Mouse (Mus musculus) cerebellum, adult 11-12 months (tissue): ENCODE measurements around the gene A630095N17Rik.

Experiments used
- DNase-seq: peaks from one replicate; pipeline ENCODE4 v3.0.0; 2022

Gene A630095N17Rik

DNA sequence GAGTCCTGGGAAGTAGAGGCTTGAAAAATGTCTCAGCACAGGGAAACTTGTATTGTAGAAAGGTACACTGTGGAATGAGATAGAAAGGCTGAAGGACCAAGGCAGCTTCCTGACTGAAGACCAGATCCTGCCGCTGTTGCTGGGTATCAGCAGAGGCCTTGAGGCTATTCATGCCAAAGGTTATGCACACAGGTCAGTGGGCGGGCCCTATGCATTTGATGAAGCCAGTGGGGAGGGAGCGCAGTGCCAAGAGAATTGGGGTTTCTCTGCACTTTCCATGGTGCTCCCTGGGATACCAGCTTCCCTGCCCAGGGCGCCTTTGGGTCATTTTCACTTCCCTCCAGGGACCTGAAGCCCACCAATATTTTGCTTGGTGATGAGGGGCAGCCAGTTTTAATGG is 19.4 kb downstream of the A630095N17Rik start:
- DNase-seq, result no peak

DNA sequence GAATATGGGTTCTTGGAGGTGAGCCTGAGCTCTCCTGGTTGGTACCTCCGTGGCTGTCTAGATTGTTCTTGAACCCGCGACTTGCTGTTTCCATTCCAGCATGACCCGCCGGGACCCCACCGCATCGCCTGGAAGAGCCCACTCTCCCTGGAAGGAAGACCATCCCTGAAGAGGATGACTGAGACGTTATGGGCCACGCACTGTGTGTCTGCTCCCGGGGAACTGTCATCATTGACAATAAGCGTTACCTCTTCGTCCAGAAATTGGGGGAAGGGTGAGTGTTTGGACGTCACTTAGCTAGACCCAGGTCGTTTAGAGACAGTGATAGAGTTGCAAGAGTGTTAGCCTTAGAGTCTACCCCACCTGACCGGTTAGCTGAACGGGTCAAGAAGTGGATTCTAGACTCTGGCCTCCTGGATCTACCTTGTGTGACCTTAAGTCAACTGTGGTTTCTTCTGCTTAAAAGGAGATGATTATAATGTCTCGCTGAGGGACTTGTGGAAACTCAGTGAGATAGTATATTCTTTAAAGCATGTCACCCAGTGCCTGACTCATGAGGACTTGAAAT is 20.7 kb downstream of the A630095N17Rik start:
- no peak for DNase-seq

DNA sequence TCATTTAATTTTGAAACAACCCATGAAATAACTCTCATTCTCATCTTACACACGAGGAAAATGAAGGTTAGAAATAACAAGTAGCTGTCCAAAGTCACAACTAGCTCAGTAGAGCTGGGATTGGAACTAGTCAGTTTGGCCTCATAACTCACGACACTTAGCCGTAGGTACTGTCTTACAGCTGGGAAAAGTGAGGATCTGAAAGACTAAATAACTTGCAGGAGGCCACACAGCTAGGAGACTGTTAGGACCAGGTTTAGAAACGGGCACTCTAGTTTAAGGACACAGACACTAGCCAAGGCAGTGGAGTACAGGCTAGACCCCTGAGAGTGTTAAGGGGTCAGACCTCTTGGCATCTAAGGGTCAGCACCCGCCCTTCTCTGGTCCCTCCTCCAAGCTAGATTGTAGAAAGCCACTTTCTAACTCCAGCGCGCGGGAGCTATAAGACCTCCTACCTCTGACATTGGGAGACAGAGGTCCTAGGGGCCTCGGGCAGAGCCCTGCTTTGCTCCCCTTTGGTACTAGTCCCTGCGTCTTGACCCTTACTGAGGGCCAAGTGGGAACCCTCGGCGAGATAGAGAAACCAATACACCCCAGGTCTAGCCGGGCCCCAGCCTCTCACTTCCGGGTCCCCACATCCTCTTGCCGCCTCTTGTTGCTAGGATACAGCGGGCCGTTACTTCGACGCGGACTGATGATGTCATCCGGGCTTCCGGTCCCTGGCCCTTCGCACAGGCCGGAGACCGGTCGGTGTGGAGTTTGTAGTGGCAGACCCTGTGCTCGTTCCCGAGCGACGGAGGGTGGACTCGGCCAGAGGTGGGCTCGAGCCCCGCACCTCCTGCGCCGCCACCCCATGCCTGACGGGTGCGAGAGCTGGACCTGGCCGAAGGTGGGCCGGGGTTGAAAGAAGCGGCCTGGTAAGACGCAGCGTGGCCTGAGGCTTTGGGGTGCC is 21.5 kb downstream of the A630095N17Rik start, which contains the start of the genes Glb1l and Stk16:
TSS of gene Glb1l (minus strand) at position 678 of the 952 bp plus-strand sequence.
TSS of gene Stk16 (plus strand) at position 703 of the 952 bp plus-strand sequence.
- peak; percentile 95 for DNase-seq

DNA sequence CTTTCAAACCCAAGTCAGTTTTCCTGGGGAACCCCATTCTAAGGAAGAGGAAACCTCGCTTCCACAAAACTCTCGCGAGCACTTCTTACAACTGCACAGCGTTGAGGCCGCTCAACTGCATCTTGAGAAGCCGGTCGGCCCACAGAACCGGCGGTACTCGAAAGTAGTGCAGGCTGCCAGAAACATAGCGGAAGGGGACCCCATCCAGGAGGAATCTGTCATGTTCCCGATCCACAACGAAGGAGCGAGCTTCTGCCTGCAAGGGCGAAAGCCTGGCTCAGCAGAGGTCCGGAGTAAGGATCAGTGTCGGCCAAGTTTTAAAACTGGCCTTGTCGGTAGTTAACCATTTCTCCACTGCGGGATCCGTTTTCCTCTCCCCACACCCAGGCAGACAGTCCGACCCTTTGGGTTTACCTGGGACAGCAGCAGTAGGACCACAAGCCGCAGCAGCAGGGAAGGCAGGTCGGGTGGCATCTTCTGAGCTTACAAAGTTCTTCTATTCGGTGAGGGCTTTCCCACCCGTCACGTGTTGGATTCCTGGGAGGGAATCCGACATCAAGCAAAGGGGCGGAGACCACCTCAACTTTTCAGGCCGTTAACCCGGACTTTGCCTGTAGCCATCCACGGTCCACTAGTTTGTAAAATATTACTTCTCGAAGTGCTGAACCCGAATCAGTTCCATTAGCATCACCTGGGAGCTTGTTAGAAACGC is 22.8 kb downstream of the A630095N17Rik start:
- no peak for DNase-seq

DNA sequence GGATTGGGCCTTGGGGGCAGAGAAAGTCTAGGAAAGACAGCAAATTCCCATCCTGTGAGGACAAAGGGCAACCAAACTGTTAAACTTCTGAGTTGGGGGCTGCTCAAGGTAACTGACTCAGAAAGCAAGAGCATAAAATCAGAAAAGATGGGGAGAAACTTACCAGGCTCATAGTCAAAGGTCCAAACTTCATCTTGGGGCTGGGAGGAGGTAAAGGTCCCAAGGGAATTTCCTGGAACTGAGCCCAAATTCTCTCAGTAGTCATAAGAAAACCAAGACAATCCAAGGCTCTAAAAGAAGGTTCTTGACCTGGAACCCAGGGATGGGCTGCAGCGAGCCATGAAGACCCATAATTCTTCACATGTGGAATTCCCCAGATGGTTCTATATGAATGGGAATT is 30.7 kb downstream of the A630095N17Rik start:
- no peak for DNase-seq

DNA sequence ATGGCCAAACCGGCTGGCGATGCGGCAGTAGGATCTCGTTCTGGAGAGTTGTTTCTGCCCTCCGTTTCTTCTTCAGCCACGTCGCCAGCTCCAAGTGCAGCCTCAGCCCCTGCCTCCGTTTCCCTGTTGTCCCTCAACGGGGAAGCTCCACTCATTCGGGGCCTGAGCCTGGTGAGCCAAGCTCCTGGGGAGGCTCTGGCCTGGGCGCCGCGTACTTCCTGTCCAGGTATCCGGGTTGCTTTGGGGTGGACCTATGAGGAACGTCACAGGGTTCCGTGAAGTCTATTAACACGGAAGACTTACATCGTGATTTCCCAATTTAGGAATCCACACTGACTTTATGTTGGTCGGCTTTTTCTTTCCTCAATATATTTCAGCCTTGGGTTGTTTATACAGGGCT is 39.5 kb downstream of the A630095N17Rik start:
- DNase-seq, result peak; percentile 52

DNA sequence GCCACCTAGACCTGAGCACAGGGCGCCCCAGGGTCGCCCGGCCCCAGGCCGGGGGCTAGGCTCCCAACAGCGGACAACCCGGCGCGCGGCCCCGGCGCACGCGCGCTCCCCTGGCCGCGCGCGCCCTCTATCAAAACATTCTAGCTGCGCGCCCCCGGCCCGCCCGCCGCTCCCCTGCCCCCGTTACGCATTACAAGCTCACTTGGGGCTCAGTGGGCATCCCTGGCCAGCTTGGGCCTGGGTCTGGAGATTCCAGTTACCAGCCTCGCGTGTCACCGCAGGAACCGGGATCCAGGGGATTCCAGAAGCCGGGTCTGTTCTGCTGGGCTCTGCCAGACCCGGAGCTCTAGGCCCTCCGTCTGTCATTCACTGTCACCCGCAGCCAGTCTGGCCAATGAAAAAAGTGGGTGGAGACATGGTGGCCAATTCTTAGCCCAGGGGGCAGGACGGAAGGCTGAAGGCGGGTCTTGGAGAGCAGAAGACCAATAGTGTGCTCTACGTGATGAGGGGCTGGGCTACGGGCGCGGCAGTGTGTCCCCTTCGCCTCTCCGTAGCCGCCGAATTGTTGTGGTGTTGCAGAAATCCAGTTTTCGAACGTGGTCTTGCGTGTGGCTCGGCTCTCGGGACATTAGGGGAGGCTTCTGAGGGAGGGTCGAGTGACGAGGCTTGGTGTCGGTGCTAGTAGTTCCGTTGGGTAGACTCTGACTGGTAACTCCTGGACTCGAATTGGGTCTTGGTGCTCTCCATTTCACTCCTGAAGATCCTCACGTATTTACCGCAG is 40.1 kb downstream of the A630095N17Rik start, which contains the start of the genes Ankzf1 and Atg9a:
TSS of gene Ankzf1 (plus strand) at position 530 of the 781 bp plus-strand sequence.
TSS of gene Atg9a (minus strand) at position 575 of the 781 bp plus-strand sequence.
- DNase-seq, result peak; percentile 99

DNA sequence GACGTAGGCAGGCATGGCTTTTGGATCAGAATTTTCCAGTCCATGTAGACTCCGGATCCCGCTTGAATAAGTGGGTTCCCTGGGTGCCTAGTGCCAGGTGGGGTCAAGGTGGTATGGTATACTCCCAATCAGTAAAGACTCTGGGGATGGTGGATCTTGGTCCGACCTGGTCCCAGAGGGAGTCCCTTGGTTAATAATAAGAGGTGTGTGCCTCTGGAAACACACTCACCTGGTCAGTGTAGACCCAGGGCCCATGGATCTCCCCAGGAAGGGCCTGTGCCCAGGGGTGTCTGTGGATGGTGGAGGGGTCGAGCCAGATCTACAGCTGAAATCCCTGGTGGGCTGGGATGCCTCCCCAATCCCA is 40.7 kb downstream of the A630095N17Rik start:
- DNase-seq, result no peak

DNA sequence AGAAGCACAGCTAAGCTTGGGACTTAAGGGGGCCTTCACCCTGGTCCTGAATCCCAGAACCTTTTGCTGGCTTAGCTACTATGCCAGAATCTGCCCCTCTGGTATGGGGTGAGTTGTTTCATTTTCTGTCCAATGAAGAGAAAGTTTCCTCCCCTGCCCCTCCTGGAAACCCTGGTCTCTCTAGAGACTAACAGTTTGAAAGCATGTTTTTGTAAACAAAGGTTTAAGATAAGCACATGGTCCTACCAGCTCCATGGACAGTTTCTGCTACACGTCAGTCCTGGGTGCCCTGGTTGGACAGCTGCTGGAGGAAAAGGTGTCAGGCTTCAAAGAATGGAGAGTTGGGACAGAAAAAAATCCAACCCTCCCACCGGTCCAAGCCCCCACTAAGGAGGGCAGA is 41.3 kb downstream of the A630095N17Rik start:
- no peak for DNase-seq

DNA sequence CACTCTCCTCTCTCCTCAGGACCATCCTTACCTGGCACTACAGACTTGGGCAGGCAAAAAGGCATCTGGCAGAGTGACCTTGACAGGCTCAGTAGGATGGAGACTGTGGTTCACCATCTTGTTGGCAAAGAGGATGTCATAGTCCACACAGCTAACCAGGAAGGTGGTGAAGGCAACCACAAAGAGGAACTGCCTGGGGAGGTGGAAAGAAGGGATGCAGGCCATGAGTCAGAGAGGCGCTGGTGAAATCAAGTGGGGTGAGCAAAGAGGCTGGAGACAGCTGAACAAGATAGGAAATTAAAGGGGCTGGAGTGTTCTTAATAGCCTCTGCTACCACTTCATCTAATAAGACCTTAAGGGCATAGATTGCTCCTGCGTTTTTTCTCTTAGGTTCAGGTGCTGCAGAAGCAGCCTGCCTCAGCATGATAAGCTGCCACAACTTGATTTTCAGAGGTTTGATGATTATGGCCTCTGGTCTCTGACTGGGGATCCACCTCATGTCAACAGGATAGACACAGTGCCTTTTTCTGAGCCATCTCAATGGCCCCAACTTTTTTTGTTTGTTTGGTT is 43.9 kb downstream of the A630095N17Rik start:
- no peak for DNase-seq

DNA sequence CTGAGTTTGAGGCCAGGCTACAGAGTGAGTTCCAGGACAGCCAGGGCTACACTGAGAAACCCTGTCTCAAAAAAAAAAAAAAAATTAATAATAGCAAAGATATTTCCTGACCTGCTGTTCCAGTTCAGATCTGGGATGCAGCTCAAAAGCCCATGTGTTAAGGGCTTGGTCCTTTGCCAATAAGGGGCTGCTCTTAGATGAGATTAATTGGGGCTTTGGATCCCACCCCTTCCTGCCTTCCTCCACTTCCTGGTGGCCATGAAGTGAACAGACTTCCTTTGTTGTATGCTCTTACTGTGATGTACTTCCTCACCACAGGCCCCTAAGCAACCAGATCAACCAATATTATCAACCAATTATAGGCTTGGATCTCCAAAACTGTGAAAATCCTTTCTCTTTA is 44.8 kb downstream of the A630095N17Rik start:
- DNase-seq, result no peak

DNA sequence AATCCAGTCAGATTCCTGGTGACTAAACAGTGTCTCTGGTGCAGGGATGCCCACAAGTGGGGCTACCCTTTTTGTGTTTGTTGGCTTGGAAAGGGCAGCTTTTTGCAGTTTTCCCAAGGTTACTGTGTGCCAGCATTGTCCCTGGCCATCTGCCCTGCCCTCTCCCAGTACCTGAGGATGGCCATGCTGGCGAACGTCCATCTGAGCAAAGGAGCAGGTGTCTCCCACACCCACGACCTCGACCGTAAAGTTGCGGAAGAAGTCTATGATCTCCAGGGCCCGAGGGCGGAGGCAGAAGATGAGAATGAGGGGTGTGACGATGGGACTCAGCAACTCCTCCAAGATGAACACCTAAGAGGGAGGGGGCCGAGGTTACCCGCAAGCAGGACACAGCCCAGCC is 46.4 kb downstream of the A630095N17Rik start:
- peak; percentile 51 for DNase-seq

DNA sequence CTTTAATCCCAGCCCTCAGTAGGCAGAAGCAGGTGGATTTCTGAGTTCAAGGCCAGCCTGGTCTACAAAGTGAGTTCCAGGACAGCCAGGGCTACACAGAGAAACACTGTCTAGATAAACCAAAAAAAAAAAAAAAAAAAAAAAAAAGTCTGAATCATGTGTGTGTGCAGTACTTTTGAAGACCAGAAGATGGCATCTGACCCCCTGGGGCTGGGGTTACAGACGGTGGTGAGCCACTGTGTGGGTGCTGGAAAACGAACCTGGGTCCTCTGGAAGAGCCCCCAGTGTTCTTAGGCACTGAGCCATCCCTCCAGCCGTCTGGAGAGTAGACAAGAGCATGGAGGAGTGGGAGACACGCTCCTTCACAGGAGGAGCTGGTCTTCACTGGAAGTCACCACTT is 49.7 kb downstream of the A630095N17Rik start:
- no peak for DNase-seq

DNA sequence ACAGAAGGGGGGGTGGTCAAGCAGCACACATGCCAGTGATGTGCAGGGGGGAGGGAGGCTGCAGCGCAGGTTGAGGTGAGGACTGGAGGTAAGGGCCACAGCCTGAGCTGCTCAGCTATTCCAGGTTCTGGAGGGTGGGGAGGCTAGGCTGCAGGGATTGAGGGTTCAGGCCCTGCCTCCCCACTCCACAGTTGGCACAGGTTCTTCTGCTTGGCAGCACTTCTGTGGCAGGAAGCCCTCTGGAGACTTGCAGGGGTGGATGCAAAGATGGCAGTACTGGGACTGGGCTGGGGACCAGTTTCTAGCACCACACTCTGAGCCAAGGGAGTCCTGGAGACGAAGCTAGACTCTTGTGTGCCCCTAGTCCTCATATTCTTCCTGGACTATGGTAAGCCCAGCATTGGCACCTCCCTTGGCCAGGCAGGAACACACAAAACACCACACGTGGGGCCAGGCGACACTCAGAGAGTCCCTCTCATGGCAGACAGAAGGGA is 50.5 kb downstream of the A630095N17Rik start:
- DNase-seq, result peak; percentile 52

DNA sequence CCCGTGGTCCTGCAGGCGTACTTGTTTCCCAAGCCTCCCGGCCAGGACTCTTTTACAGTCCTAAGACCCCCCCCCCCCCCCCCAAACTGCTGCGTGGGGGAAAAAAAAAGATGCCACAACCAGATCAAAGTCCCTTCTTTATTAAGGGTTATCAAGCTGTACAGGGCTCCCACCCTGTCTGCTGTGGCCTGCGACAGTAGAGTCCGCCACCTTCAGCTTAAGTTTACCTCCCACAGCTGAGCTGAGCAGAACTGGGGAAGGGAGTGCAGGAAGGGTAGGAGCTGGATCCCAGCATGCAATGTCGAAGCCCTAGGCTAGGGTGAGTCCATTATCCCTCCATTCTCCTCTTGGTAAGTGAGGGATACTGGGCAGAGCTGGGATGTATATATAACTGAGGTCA is 51.2 kb downstream of the A630095N17Rik start:
- DNase-seq, result no peak

DNA sequence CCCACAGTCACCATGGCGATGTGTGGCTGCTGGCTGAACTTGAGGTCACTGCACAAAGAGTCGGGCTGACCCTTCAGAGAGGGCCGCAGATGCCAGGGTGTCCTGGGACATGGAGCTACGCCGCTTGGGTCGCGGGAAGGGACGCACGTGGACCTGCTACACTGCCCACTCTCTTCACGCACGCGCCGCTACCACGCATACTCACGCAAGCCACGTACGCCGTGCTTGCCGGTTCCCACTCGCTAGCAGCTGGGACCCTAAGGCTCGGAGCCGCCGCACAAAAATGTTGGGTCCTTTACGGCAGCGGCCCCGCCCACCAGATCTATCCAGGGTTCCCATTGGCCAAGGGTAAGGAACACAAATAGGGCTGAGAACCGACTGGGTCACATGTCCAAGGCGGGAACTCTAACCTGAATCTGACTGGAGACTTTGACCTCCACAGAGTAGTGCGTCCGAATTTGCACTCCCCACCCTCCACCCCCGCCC is 51.8 kb downstream of the A630095N17Rik start, which contains the start of gene Abcb6:
TSS of gene Abcb6 (minus strand) at position 288 of the 486 bp plus-strand sequence.
- DNase-seq, result peak; percentile 89

DNA sequence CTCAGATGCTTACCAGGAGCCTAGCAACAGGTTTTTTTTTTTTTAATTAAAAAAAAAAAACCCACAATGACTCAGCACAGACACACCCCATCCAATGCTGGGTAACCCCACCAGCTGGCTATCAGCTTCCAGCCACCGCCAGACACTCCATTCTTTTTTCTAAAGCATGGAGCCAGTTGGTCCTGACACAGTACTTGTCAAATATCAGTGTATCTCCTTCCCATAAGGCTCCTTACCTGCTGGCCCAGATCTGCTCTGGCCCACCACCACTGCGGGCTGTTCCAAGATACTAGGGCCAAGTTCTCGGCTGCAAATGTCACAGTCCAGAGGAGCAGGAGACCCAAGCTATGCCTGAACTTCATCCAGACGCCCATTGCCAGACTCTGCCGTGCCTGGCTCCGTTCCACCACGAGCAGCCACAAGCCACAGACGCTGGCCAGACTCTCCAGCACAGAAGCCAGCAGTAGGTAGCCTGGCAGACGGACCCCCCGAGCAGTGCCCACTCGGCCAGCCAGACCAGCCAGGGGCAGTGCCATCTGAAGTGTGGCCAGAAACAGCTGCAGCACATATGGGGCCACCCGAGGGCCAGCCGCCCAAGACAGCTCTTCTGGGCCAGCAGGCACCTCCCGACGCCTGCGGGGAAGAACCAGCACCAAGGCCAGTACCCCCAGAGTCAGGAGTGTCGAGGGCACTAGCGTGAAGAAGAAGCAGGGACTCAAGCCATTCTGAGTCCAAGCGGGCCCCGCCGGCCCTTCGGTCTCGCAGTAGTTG is 52.4 kb downstream of the A630095N17Rik start:
- DNase-seq, result peak; percentile 75
